Mouse (Mus musculus) kidney, embryonic 14.5 days (tissue): Measurements from ENCODE around the gene Bcl2l14. TPM values are rescaled to one million over a fixed set of nuclear protein-coding genes. Genes with fewer than 3 reads are reported as not detected.

Experiments used
- ATAC-seq: fragments of 200-750 bp; cut with Nextera tagmentation; 2 replicates; pipeline ENCODE4 v1.8.0; 2017; ENCODE audit warnings: moderate number of reproducible peaks, mild to moderate bottlenecking, moderate TSS enrichment, moderate library complexity; ENCODE audit not compliant: low FRiP score, low TSS enrichment
- H3K27ac ChIP-seq: fragments of 300-500 bp; sonication (generic); 2 replicates; pipeline ENCODE4 v1.5.1; 2014; ENCODE audit warnings: low read depth, mild to moderate bottlenecking, low read length, moderate library complexity, mixed read lengths
- H3K27me3 ChIP-seq: fragments of 300-500 bp; sonication (generic); 2 replicates; pipeline ENCODE4 v1.6.1; 2014; ENCODE audit warnings: mild to moderate bottlenecking, low read length; ENCODE audit not compliant: control insufficient read depth, insufficient read depth
- H3K36me3 ChIP-seq: fragments of 300-500 bp; sonication (generic); 2 replicates; pipeline ENCODE4 v1.6.1; 2014; ENCODE audit warnings: low read length, mixed read lengths; ENCODE audit not compliant: control insufficient read depth, insufficient read depth
- H3K4me1 ChIP-seq: fragments of 300-500 bp; sonication (generic); 2 replicates; pipeline ENCODE4 v1.6.1; 2014; ENCODE audit warnings: low read length, mixed read lengths; ENCODE audit not compliant: control insufficient read depth, insufficient read depth
- H3K4me2 ChIP-seq: fragments of 300-500 bp; sonication (generic); replicated peaks from 2 replicates; pipeline ENCODE4 v1.6.1; 2014; ENCODE audit warnings: low read depth, mild to moderate bottlenecking, low read length
- H3K4me3 ChIP-seq: fragments of 300-500 bp; sonication (generic); 2 replicates; pipeline ENCODE4 v1.5.1; 2014; ENCODE audit warnings: mild to moderate bottlenecking, low read length
- H3K9ac ChIP-seq: fragments of 300-500 bp; sonication (generic); 2 replicates; pipeline ENCODE4 v1.6.1; 2014; ENCODE audit warnings: low read depth, mild to moderate bottlenecking, low read length, moderate library complexity
- H3K9me3 ChIP-seq: fragments of 300-500 bp; sonication (generic); 2 replicates; pipeline ENCODE4 v1.6.1; 2016; ENCODE audit warnings: low read length; ENCODE audit not compliant: control insufficient read depth
- WGBS: fragments of 180-500 bp; shearing (Covaris S2); extraction: QIAGEN DNeasy Blood & Tissue Kit; methylation state at CpG from one replicate; pipeline ENCODE4 v1.1.7; 2014; 5-methylcytosine and 5-hydroxymethylcytosine counted together
- polyA plus RNA-seq: library from polyadenylated mRNA; unstranded; fragments of >200 nt; fragmentation: Nextera tagmentation; extraction: Ambion mirVana; gene quantifications from 2 replicates; pipeline ENCODE4 v1.2.1, GENCODE M21; 2014

Gene Bcl2l14
- polyA plus RNA-seq, 1 experiment from 2014 or later, result 9.9 TPM

DNA sequence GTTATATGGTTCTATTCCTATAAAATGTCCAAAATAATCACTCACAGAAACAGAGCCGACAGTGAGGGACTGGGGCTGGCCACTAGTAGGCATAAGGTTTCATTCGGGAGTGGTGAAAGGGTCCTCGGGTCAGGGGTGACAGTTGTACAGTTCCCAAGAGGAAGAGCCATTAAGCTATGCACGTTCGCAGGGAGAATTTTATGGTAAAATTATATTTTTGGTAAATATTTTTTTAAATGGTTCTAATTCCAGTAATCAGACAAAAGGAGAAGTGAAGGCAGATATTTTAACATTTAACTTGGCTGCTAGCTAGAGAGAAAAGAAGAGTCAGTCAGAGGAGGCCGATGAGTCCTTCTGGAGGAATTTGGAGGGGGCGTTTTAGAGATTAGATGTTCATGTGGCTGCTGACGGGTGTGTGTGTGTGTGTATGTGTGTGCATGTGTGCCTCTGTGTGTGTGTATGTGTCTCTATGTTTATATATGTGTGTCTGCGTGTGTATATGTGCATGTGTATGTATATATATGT, 38.8 kb downstream of the Bcl2l14 start:
- no peaks in the 10 kb centered on the region for H3K36me3 ChIP-seq
- no peak overlapping the region for H3K4me2 ChIP-seq
- no peak for ATAC-seq

DNA sequence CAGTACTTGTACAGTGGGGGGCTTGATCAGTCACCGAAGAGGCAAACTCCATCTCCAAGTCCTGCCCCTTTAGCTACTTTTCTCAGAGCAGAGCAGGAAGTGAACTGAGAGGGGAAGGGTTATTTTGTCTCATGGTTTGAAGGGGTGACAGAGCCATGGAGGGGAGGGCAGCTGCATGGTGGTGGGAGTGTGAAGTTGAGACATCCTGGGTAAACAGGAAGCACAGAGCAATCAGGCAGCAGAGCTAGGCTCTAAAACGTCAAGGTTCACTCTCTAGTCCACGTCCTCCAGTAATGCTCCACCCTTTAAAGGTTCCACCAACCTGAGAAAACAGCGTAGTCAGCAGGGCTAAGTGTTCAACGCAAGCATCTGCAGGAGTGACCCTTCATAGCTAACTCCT, 40.8 kb downstream of the Bcl2l14 start:
- no peak for ATAC-seq

More for the DNA sequence above, 38.8 kb downstream of the Bcl2l14 start:
- no peaks in the 10 kb centered on the region for H3K27me3 ChIP-seq
- H3K27ac ChIP-seq, result no peak overlapping the region
- H3K9ac ChIP-seq, result no peak overlapping the region
- no peaks in the 10 kb centered on the region for H3K9me3 ChIP-seq
- peaks cover 13% of the 10 kb centered on the region; the same call in 1 of the 2 replicates for H3K4me1 ChIP-seq
- no peak overlapping the region for H3K4me3 ChIP-seq
- WGBS, result 45% methylated on average over 9 of the region's 9 CpGs

DNA sequence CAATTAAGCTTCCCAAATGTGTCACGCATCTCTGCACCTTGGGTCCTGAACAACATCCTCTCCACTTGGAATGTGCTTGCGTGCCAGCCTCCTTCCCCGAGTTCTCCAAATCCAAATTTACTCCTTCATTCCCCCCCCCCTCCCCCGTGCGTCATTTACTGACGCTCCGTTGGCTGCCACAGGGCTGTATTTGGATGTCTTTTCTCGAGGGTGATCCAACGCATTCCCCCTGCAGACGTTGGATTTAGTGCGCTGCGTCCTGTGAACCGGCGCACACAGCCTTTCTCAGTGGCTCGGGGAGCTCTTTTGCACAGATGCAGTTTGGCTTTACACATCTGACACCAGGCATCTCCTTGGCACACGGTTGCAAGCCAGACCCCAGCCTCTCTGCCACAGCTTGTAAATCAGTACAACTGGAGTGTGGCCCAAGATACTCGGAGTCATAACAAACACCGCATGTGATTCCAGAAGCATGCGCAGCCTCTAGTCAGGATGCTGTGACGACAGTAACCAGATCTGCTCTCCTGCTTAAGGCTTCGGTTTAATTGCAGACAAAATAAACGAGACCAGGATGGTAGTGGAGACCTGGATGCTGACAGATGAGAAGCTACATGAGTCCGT, 43.4 kb downstream of the Bcl2l14 start:
- Histone ChIP-seq H3K9ac (peak overlapping the region; percentile 35; the same call in 1 of the 2 replicates), H3K4me3 (peak overlapping the region; percentile 16; the same call in 1 of the 2 replicates), H3K9me3 (no peaks in the 10 kb centered on the region), H3K27ac (no peak overlapping the region; the same call in 1 of the 2 replicates), H3K4me2 (peak overlapping the region; percentile 50), H3K4me1 (peaks cover 19% of the 10 kb centered on the region; the same call in 1 of the 2 replicates), H3K36me3 (no peaks in the 10 kb centered on the region), H3K27me3 (no peaks in the 10 kb centered on the region)
- ATAC-seq, result peak; percentile 69
- WGBS, result 8% methylated on average over 23 of the region's 23 CpGs

More for the DNA sequence above, 40.8 kb downstream of the Bcl2l14 start:
- Histone ChIP-seq H3K36me3 (no peaks in the 10 kb centered on the region), H3K4me3 (no peak overlapping the region), H3K27ac (no peak overlapping the region), H3K27me3 (no peaks in the 10 kb centered on the region), H3K4me1 (peaks cover 16% of the 10 kb centered on the region; the same call in 1 of the 2 replicates), H3K9ac (no peak overlapping the region), H3K4me2 (no peak overlapping the region), H3K9me3 (no peaks in the 10 kb centered on the region)
- WGBS, result 58% methylated on average over 5 of the region's 5 CpGs

DNA sequence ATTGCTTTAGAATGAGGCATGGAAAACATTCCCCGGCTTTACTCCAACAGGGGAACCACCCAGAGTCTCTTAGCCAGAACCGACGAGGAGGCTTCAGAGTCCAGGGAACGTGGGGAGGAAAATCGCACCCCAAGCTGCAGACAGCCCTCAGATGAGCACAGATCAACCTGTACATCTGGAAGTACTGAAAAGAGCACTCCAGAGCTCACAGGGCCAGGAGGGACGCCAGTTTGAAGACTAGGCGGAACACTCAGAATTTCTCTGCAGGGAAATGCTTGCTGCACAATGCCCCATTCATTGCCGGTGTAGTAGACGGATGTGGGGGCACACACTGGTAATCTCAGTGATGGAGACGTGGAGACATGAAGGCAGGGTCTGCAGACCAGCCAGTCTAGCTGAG, 43.9 kb downstream of the Bcl2l14 start:
- Histone ChIP-seq H3K36me3 (no peaks in the 10 kb centered on the region), H3K27ac (no peak overlapping the region; the same call in 1 of the 2 replicates), H3K9ac (peak overlapping the region; percentile 35; the same call in 1 of the 2 replicates), H3K4me3 (peak overlapping the region; percentile 16; the same call in 1 of the 2 replicates), H3K4me1 (peaks cover 19% of the 10 kb centered on the region; the same call in 1 of the 2 replicates), H3K4me2 (peak overlapping the region; percentile 50), H3K9me3 (no peaks in the 10 kb centered on the region), H3K27me3 (no peaks in the 10 kb centered on the region)
- no peak for ATAC-seq
- 28% methylated on average over 10 of the region's 10 CpGs for WGBS

DNA sequence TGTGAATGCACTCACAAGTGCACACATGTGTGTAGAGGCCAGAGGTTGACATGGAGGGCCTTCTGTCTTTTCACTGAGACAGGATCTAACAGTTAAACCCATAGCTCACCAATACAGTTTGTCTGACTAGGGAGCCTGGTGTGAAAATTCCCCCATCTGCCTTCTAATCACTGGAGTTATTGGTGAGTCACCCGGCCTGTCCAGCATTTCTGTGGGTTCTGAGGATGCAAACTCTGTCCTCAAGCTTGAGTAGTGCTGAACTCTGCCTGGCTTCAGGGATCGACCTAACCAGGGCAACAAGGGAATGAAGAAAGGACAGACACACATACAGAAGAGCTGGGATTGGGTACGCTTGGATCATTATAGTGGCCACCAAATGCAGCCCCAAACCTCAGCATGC, 45.6 kb downstream of the Bcl2l14 start:
- no peaks in the 10 kb centered on the region for H3K27me3 ChIP-seq
- no peak overlapping the region for H3K4me2 ChIP-seq
- WGBS, result 89% methylated on average over 3 of the region's 3 CpGs
- no peak overlapping the region for H3K9ac ChIP-seq
- H3K9me3 ChIP-seq, result no peaks in the 10 kb centered on the region
- no peak overlapping the region for H3K27ac ChIP-seq
- peaks cover 19% of the 10 kb centered on the region; the same call in 1 of the 2 replicates for H3K4me1 ChIP-seq
- H3K4me3 ChIP-seq, result no peak overlapping the region
- ATAC-seq, result no peak
- H3K36me3 ChIP-seq, result peaks cover 4% of the 10 kb centered on the region; the same call in 1 of the 2 replicates

DNA sequence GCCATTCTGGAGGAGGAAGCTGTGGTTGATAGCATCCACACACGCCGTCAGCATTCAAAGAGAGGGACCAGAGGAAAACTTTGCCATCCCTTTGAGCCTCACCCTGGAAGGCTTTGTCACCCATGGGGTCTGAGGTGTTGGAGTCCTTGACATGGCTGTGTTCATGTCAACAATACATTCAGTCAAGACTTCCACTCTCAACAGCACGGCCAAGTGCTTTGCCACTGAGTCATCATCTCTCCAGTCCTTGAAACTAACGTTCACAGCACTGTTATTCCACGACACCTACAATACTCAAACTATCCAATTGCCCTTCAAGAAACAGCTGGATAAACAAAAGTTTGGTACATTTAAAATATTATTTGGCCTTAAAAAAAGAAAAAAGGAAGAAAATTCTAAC, 46.1 kb downstream of the Bcl2l14 start:
- H3K27me3 ChIP-seq, result no peaks in the 10 kb centered on the region
- H3K27ac ChIP-seq, result no peak overlapping the region
- 83% methylated on average over 5 of the region's 5 CpGs for WGBS
- H3K9me3 ChIP-seq, result no peaks in the 10 kb centered on the region
- no peak overlapping the region for H3K9ac ChIP-seq
- H3K36me3 ChIP-seq, result peaks cover 4% of the 10 kb centered on the region; the same call in 1 of the 2 replicates
- H3K4me1 ChIP-seq, result peaks cover 15% of the 10 kb centered on the region; the same call in 1 of the 2 replicates
- no peak overlapping the region for H3K4me2 ChIP-seq
- H3K4me3 ChIP-seq, result no peak overlapping the region
- ATAC-seq, result no peak

DNA sequence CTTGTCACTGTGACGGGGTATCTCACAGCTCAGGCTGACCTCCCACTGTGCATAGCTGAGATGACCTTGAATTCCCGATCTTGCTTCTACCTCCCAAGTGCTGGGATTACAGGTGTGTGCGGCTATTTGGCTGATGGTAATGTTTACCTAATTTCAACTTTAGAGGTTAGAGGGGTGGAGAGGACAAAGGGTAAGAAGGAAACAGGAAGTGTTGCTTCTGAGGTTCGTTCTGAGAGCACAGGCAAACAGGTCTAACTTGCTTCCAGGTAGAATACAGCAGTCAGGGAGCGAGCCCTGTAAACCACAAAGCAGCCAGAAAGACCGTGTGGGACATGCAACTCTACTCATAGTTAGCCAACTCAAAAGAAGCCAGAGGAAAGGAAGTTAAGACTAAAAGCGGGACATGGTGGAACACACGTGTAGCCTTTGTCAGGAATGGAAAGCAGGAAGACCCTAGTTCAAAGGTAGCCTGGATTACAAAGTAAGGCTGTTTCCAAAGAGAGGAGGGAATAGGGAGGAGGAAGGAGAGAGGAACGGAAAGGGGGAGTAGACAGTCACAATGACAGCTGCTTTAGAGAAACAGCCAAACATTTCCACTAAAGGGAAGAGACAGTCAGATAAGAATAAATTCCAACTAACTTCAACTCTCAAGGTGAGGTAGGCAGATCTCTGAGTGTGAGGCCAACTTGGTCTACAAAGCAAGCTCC, 47.2 kb downstream of the Bcl2l14 start:
- WGBS, result 57% methylated on average over 9 of the region's 9 CpGs
- Histone ChIP-seq H3K36me3 (peaks cover 4% of the 10 kb centered on the region; the same call in 1 of the 2 replicates), H3K27me3 (no peaks in the 10 kb centered on the region), H3K27ac (peak overlapping the region; percentile 39; the same call in 1 of the 2 replicates), H3K9ac (no peak overlapping the region), H3K4me1 (peaks cover 15% of the 10 kb centered on the region; the same call in 1 of the 2 replicates), H3K4me2 (no peak overlapping the region), H3K4me3 (no peak overlapping the region), H3K9me3 (no peaks in the 10 kb centered on the region)
- ATAC-seq, result no peak

DNA sequence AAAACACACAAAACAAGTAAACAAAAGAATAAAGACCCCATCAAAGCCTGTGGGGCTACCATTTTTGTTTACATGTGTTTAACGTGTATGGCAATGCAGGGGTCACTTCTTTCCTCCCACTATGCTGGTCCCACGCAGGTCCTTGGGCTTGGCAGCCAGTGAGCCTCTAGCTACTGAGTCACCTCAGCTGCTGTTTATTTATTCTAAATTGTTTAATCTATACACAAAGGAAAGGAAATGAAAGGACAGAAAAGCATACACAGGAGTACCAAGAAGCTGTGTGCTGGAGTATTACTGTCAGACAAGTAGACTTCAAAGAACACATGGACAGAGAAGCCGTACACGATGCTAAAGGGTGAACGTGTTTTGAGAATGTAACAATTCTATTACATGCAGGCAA, 47.8 kb downstream of the Bcl2l14 start:
- Histone ChIP-seq H3K4me2 (no peak overlapping the region), H3K27ac (no peak overlapping the region), H3K36me3 (peaks cover 6% of the 10 kb centered on the region; the same call in 1 of the 2 replicates), H3K9ac (no peak overlapping the region), H3K27me3 (no peaks in the 10 kb centered on the region), H3K4me1 (peaks cover 13% of the 10 kb centered on the region; the same call in 1 of the 2 replicates), H3K4me3 (no peak overlapping the region), H3K9me3 (no peaks in the 10 kb centered on the region)
- 64% methylated on average over 5 of the region's 5 CpGs for WGBS
- no peak for ATAC-seq
